Mouse (Mus musculus) cerebellum, adult 2 months (tissue): ENCODE data around the gene Thbd.

Source experiments
- CTCF ChIP-seq: fragments of 200-500 bp; IDR thresholded peaks from 2 replicates; pipeline ENCODE4 v1.5.1; 2011; ENCODE audit warnings: low read depth, mild to moderate bottlenecking, control low read depth, low read length, moderate library complexity, borderline replicate concordance; ENCODE audit not compliant: insufficient read depth
- POLR2A ChIP-seq: fragments of 200-500 bp; IDR thresholded peaks from 2 replicates; pipeline ENCODE4 v1.6.1; 2011; ENCODE audit warnings: low read length, control low read depth, borderline replicate concordance; ENCODE audit not compliant: insufficient read depth

DNA sequence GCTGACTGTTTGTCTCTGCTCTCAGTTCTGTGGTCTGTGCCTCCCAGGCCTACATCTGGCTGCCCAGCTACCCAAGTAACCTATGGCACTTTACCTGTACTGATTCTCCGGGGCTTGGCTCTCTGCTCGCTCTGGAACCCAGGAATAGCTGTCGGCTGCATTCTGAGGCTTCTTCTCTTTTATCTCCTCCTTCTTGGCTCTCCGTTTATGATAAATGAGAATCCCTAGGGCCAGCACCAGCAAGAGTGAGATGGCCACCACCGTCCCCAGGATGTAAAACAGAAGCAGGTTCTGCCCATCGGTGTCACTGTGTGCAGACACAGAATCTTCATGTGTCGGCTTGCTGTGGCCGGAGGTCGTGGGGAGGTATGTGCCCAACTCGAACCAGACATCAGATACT, 33.4 kb upstream of the Thbd start:
- TF ChIP-seq CTCF: no peak
- no peak for TF ChIP-seq POLR2A
